Mouse (Mus musculus) small intestine, adult 2 months (tissue): ENCODE data around the gene Zfp663.

Source experiments
- CTCF ChIP-seq: fragments of 200-500 bp; IDR thresholded peaks from 2 replicates; pipeline ENCODE4 v1.5.1; 2012; ENCODE audit warnings: low read depth, mild to moderate bottlenecking, control low read depth, inconsistent platforms, low read length, moderate library complexity, mixed read lengths; ENCODE audit not compliant: insufficient replicate concordance, insufficient read length; ENCODE audit errors: extremely low read depth
- POLR2A ChIP-seq: fragments of 200-500 bp; IDR thresholded peaks from 2 replicates; pipeline ENCODE4 v1.6.1; 2012; ENCODE audit warnings: low read depth, mild to moderate bottlenecking, control low read depth, inconsistent platforms, low read length, moderate library complexity

GRCm38 (mm10) chr2:165380050-165380449 lies 11.5 kb upstream of the Zfp663 start:
- TF ChIP-seq CTCF (no peak), POLR2A (no peak)
